Mouse (Mus musculus) spleen, postnatal 4 days (tissue): Measurements from ENCODE around the gene Acp5.

Source experiments
- DNase-seq, 2 experiments: peaks; one replicate each; pipeline ENCODE4 v3.0.0; 2022; ENCODE audit warnings: low spot score in 2 of 2

Acp5 gene

DNA sequence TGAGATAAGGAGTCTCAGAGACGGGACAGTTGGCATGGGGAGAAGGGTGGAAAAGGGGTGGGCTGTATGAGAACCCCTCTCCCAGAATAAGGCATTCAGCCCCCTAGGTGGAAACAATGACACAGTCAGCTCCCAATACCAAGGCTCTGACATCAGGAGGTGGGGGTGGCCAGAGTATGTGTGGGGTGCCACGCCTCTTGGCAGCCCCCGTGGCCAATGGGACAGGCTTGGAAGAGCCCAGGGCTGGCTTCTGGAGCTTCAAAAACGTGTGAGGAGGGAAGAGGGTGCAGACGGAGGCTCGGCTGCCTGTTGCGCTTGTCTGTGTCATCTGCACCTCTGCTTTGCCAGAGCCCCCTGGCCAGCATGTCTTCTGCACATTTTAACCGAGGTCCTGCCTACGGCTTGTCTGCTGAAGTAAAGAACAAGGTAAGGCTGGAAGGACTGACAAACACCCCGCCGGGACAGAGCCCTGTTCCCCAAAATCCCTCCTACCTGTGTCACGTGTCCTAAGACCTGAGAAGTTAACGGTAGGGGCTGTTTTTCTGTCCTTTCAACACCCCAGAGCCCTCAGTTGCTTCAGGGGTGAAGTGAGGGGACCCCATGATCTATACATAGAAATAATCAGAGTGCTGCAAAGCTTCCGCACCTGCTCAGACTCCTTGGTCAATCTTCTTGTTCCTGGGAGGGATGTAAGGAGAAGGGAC lies 36.4 kb downstream of the Acp5 start, which contains the start of gene Cnn1:
TSS of gene Cnn1 (plus strand) at position 224 of the 704 bp plus-strand sequence.
- no peak for DNase-seq

DNA sequence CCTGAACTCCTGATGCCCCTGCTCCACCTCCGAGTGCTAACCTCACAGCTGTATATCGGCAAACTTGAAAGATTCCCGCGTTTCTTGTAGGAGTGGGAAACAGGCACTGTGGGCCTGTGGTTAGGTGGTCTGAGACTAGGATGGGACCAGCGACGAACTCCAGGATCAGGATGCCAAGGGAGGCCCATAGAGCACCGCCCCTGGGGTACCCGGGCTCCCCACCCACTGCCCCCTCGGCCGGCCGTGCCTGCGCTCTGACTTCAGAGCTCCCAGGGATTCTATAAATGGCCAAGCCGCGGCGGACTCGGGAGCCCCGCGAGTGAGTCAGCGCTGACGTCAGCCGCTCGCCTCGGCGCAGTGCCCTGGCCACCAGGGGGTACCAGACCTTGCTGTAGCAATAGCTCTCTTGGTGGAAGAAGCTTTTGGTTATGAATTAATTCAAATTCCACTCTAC lies 39.6 kb downstream of the Acp5 start:
- DNase-seq: peak; percentile 85 to 91

DNA sequence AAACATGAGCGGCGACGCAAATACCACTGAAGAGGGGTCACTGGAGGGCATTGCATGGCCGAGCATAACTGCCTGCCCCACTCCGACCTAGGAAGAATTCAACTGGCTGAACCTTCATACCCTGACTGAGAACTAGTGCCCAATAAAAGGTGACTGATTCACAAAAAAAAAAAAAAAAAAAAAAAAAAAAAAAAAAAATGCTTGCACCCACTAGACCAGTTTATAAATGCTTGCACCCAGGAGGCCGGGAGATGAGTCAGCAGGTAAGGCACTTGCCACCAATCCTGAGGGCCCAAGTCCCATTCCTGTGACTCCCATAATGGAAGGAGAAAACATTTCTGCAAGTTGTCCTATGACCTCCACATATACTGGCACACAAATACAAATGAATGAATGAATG lies 42.8 kb downstream of the Acp5 start:
- DNase-seq: no peak

DNA sequence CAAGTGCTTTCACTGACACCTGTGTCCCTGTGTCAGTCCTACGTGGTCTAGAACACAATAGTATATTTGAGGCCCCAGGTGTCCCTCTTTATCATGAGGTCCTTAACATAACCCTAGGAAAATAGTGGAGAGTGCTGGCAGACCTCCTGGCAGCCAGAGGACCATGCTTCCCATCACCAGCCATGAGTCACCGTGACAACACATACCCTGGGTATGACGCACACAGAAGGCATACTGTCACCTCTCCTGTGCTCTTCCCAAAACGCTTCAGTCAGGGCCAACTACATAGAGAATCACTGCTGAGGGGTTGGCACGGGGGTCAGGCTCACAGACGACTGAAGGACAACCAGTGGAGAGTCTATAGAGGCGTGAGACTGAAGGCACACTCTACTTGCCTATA lies 45.5 kb downstream of the Acp5 start:
- no peak for DNase-seq

DNA sequence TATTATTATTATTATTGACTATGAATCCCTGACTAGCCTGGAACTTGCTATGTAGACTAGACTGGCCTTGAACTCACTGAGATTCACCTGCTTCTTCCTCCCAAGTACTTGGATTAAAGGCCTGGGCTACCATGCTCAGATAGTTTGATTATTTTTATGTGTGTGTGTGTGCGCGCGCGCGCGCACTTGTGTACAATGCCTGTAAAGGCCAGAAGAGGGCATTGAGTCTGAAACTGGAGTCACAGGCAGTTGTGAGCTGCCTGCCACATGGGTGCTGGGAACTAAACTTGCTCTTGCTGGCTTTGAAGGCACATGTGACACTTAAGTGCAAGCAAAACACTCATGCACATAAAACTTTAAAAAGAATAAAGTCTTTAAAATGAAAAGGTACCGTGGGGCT lies 46.2 kb downstream of the Acp5 start:
- no peak for DNase-seq

DNA sequence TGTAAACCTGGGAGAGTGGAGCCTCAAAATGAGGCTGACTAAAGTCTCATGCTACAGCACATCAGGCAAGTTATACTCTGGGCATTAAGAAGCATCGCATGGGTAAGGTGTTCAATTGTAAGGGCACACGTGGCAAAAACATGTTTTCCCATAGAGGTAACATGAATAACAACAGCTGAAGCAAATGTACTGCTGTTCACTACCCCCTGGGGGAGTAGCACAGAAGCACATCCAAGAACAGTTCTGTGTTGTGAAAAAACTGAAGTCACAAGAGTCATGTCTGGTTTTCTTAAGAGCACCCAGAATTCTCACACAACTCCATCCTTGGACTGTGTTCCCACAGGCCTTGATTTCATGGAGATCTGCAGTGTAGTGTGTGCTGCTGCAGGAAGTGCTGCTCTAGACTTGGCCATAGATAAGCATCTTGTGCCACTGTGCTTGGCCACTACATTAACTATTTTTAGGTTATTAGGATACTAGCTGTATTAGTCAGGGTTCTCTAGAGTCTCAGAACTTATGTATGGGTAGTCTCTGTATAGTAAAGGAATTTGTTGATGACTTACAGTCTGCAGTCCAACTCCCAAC lies 48.4 kb downstream of the Acp5 start:
- DNase-seq: no peak

DNA sequence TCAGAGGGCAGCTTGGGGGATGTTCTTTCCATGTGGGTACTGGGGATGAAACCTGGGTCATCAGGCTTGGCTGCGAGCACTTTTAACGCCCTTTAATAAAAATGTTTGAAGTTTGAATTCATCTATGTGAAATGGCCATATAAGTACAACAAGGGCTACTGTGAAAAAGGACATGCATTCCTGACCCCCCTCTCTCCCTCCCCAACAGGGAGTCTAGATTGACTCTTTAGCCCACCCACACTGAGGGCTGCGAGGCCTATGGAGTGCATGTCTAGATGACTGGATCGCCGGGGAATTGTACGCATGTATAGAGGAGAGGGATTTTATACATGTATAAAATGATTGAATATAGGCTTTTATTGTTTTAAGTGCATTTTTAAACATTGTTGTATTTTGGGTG lies 49.5 kb downstream of the Acp5 start:
- no peak for DNase-seq

DNA sequence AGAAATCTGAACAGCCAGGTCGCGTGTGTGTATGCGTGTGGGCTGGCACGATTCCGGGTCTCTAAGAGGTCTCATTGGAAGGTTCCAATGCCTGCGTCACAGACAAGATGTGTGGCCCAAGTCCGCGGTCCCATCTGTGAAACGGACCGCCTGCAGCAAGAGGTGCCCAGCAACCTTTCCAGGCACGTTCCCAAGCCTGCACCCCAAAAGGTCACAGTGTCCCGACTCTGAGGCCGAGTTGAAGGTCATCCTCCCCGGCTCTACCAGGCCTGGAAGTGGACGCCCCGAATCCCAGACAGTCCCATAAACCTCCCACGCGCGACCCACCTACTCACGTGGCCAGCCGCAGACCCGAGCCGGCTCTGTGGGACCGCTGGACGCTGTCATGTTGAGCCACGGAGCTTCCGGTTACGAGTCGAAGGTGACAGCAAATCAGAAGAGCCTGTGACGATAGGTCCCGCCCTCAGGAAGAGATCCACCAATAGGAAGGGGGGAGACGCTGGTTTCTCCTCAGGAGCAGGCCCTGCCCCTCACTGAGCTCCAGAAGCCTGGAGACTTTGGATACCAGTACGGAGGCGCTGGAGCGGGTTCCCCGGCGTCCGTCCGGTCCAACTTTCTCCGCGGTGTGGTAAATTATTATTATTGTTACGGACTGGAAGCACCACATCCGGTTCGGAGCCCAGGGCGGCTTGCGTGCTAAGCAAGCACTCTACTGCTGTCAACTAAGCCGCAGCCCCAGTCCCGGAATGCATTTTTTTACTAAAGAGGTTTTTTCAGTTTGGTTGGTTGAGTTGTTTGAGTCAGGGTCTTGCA lies 50.3 kb downstream of the Acp5 start, which contains the start of gene Ecsit:
TSS of gene Ecsit (minus strand) at position 417 of the 813 bp plus-strand sequence.
- peak; percentile 92 to 94 for DNase-seq

DNA sequence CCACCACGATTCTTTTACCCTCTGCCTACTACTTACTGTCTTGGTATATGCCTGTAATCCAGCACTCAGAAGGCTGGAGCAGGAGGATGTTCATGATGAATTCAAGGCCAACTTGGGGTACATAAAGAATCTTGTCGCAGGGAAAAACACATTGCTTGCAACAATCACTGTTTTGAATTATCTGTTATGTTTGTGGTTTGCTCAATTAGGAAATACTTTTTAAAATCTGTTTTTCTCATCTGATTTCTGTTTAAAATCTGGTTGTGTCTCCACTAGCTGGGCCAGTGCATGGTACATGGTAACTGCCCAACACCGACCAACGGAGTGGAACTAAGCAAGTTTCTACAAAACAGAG lies 50.9 kb downstream of the Acp5 start:
- DNase-seq: no peak
